Mouse (Mus musculus) neural tube, embryonic 14.5 days (tissue): ENCODE data around the gene 4930404N11Rik. TPM values are rescaled to one million over a fixed set of nuclear protein-coding genes. Genes with fewer than 3 reads are reported as not detected.

Experiments used
- ATAC-seq: fragments of 200-750 bp; cut with Nextera tagmentation; 2 replicates; pipeline ENCODE4 v1.8.0; 2017; ENCODE audit warnings: low read depth, mild to moderate bottlenecking, moderate TSS enrichment, moderate library complexity
- H3K27ac ChIP-seq: fragments of 300-500 bp; sonication (generic); 2 replicates; pipeline ENCODE4 v1.5.1; 2014; ENCODE audit warnings: low read depth, mild to moderate bottlenecking, control low read depth, low read length, moderate library complexity, mixed read lengths
- H3K27me3 ChIP-seq: fragments of 300-500 bp; sonication (generic); 2 replicates; pipeline ENCODE4 v1.6.1; 2014; ENCODE audit warnings: low read length; ENCODE audit not compliant: control insufficient read depth, insufficient read depth
- H3K36me3 ChIP-seq: fragments of 300-500 bp; sonication (generic); 2 replicates; pipeline ENCODE4 v1.6.1; 2014; ENCODE audit warnings: low read length, mixed read lengths; ENCODE audit not compliant: control insufficient read depth, insufficient read depth
- H3K4me1 ChIP-seq: fragments of 300-500 bp; sonication (generic); 2 replicates; pipeline ENCODE4 v1.6.1; 2014; ENCODE audit warnings: low read length; ENCODE audit not compliant: control insufficient read depth, insufficient read depth
- H3K4me2 ChIP-seq: fragments of 300-500 bp; sonication (generic); 2 replicates; pipeline ENCODE4 v1.6.1; 2014; ENCODE audit warnings: mild to moderate bottlenecking, low read depth, low read length, control low read depth
- H3K4me3 ChIP-seq: fragments of 300-500 bp; sonication (generic); 2 replicates; pipeline ENCODE4 v1.5.1; 2014; ENCODE audit warnings: low read depth, low read length, control low read depth, mixed read lengths
- H3K9ac ChIP-seq: fragments of 300-500 bp; sonication (generic); replicated peaks from 2 replicates; pipeline ENCODE4 v1.6.1; 2014; ENCODE audit warnings: low read depth, mild to moderate bottlenecking, control low read depth, low read length, mixed read lengths
- H3K9me3 ChIP-seq: fragments of 300-500 bp; sonication (generic); 2 replicates; pipeline ENCODE4 v1.6.1; 2016; ENCODE audit warnings: low read length; ENCODE audit not compliant: control insufficient read depth
- WGBS: fragments of 180-500 bp; shearing (Covaris S2); extraction: QIAGEN DNeasy Blood & Tissue Kit; methylation state at CpG from one replicate; pipeline ENCODE4 v1.1.7; 2014; 5-methylcytosine and 5-hydroxymethylcytosine counted together
- polyA plus RNA-seq: library from polyadenylated mRNA; unstranded; fragments of >200 nt; fragmentation: Nextera tagmentation; extraction: Ambion mirVana; gene quantifications from 2 replicates; pipeline ENCODE4 v1.2.1, GENCODE M21; 2014

4930404N11Rik gene
- polyA plus RNA-seq, 1 experiment from 2014 or later = 0.42 TPM

GRCm38 (mm10) chr10:81410350-81410749 lies 44.7 kb upstream of the 4930404N11Rik start:
- Histone ChIP-seq H3K4me1 (peaks cover 45% of the 10 kb centered on the region), H3K9me3 (no peaks in the 10 kb centered on the region), H3K9ac (no peak overlapping the region), H3K27ac (no peak overlapping the region), H3K4me2 (no peak overlapping the region), H3K27me3 (0 out of 2 replicates have a peak, but pooled peaks cover 2% of the 10 kb centered on the region), H3K36me3 (peaks cover 12% of the 10 kb centered on the region), H3K4me3 (no peak overlapping the region)
- WGBS = 77% methylated on average over 4 of the region's 4 CpGs
- no peak for ATAC-seq

- 6% methylated on average over 8 of the region's 8 CpGs for WGBS
- peaks cover 38% of the 10 kb centered on the region for H3K4me1 ChIP-seq
- H3K27me3 ChIP-seq = 0 out of 2 replicates have a peak, but pooled peaks cover 2% of the 10 kb centered on the region
- H3K4me3 ChIP-seq = no peak overlapping the region
- no peak overlapping the region for H3K4me2 ChIP-seq
- ATAC-seq = no peak
- H3K9me3 ChIP-seq = no peaks in the 10 kb centered on the region
- H3K9ac ChIP-seq = no peak overlapping the region
- no peak overlapping the region for H3K27ac ChIP-seq
- peaks cover 16% of the 10 kb centered on the region for H3K36me3 ChIP-seq
Observed at GRCm38 (mm10) chr10:81409330-81409729, 43.7 kb upstream of the 4930404N11Rik start.

GRCm38 (mm10) chr10:81408871-81409291 lies 43.3 kb upstream of the 4930404N11Rik start:
- Histone ChIP-seq H3K9ac (no peak overlapping the region), H3K9me3 (no peaks in the 10 kb centered on the region), H3K4me1 (peaks cover 34% of the 10 kb centered on the region), H3K36me3 (peaks cover 18% of the 10 kb centered on the region), H3K4me2 (no peak overlapping the region), H3K27ac (no peak overlapping the region), H3K4me3 (no peak overlapping the region), H3K27me3 (0 out of 2 replicates have a peak, but pooled peaks cover 2% of the 10 kb centered on the region)
- ATAC-seq = 0 out of 2 replicates have a peak, but pooled peaks have one; percentile 18
- 16% methylated on average over 9 of the region's 9 CpGs for WGBS

- H3K27ac ChIP-seq = no peak overlapping the region
- no peak overlapping the region for H3K4me2 ChIP-seq
- H3K9ac ChIP-seq = no peak overlapping the region
- H3K36me3 ChIP-seq = peaks cover 18% of the 10 kb centered on the region
- ATAC-seq = no peak
- H3K4me3 ChIP-seq = no peak overlapping the region
- H3K4me1 ChIP-seq = peaks cover 34% of the 10 kb centered on the region
- WGBS = 44% methylated on average over 13 of the region's 13 CpGs
- H3K9me3 ChIP-seq = no peaks in the 10 kb centered on the region
- H3K27me3 ChIP-seq = 0 out of 2 replicates have a peak, but pooled peaks cover 2% of the 10 kb centered on the region
Observed at GRCm38 (mm10) chr10:81408424-81408729, 42.8 kb upstream of the 4930404N11Rik start.

- H3K27me3 ChIP-seq = 0 out of 2 replicates have a peak, but pooled peaks cover 2% of the 10 kb centered on the region
- H3K4me2 ChIP-seq = peak overlapping the region; percentile 32
- 24% methylated on average over 31 of the region's 31 CpGs for WGBS
- peaks cover 40% of the 10 kb centered on the region for H3K4me1 ChIP-seq
- 0 out of 2 replicates have a peak overlapping the region, but pooled peaks have one; percentile 8 for H3K4me3 ChIP-seq
- peak; percentile 13; the same call in 1 of the 2 replicates for ATAC-seq
- H3K27ac ChIP-seq = peak overlapping the region; percentile 12; the same call in 1 of the 2 replicates
- H3K9ac ChIP-seq = no peak overlapping the region
- H3K36me3 ChIP-seq = peaks cover 19% of the 10 kb centered on the region
- no peaks in the 10 kb centered on the region for H3K9me3 ChIP-seq
Observed at GRCm38 (mm10) chr10:81407539-81408423, 42.2 kb upstream of the 4930404N11Rik start.

- H3K4me2 ChIP-seq = peak overlapping the region; percentile 32
Observed at GRCm38 (mm10) chr10:81406504-81407440, 41.2 kb upstream of the 4930404N11Rik start.

GRCm38 (mm10) chr10:81405588-81406201 lies 40.1 kb upstream of the 4930404N11Rik start:
- Histone ChIP-seq H3K4me3 (no peak overlapping the region), H3K27me3 (0 out of 2 replicates have a peak, but pooled peaks cover 2% of the 10 kb centered on the region), H3K27ac (no peak overlapping the region), H3K4me1 (peaks cover 43% of the 10 kb centered on the region), H3K4me2 (no peak overlapping the region), H3K36me3 (peaks cover 21% of the 10 kb centered on the region), H3K9ac (no peak overlapping the region), H3K9me3 (no peaks in the 10 kb centered on the region)
- no peak for ATAC-seq
- 45% methylated on average over 13 of the region's 13 CpGs for WGBS

More at GRCm38 (mm10) chr10:81406504-81407440, 41.2 kb upstream of the 4930404N11Rik start:
- no peak overlapping the region for H3K9ac ChIP-seq
- peaks cover 21% of the 10 kb centered on the region for H3K36me3 ChIP-seq
- 27% methylated on average over 24 of the region's 24 CpGs for WGBS
- ATAC-seq = no peak
- peaks cover 43% of the 10 kb centered on the region for H3K4me1 ChIP-seq
- H3K4me3 ChIP-seq = 0 out of 2 replicates have a peak overlapping the region, but pooled peaks have one; percentile 8
- peak overlapping the region; percentile 12; the same call in 1 of the 2 replicates for H3K27ac ChIP-seq
- no peaks in the 10 kb centered on the region for H3K9me3 ChIP-seq
- H3K27me3 ChIP-seq = 0 out of 2 replicates have a peak, but pooled peaks cover 2% of the 10 kb centered on the region

GRCm38 (mm10) chr10:81404720-81405119 lies 39.1 kb upstream of the 4930404N11Rik start:
- 58% methylated on average over 18 of the region's 18 CpGs for WGBS
- Histone ChIP-seq H3K27me3 (0 out of 2 replicates have a peak, but pooled peaks cover 2% of the 10 kb centered on the region), H3K4me3 (no peak overlapping the region), H3K9me3 (no peaks in the 10 kb centered on the region), H3K27ac (no peak overlapping the region), H3K4me1 (peaks cover 46% of the 10 kb centered on the region), H3K4me2 (no peak overlapping the region), H3K9ac (no peak overlapping the region), H3K36me3 (peaks cover 29% of the 10 kb centered on the region)
- no peak for ATAC-seq
